Mouse (Mus musculus) kidney, adult 9 months (tissue): ENCODE data around the gene Dnmbp.

Experiments used
- DNase-seq: peaks from one replicate; pipeline ENCODE4 v3.0.0; 2022

Dnmbp gene

DNA sequence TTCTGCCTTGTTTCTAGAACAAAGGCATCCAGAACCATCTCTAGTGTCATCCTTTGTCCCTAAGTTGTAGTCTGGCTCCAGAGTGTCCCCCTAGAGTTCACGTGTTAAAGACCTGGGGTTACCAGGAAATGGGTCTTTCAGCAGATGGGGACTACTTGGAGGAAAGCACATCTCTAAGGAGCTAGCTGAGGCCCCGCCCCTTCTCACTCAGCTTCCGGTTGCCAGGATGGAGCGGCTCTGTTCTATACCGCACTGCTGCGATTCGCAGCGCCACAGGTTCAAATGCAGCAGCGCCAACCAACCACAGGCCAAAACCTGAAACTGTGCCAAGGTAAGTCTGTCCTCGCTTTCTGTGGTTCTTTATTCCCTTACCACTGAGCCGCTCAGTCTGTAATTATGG lies 65.6 kb downstream of the Dnmbp start:
- DNase-seq: no peak

- DNase-seq: no peak
These were observed 69.6 kb downstream of the Dnmbp start for GRCm38 (mm10) chr19:43870418-43870817.

DNA sequence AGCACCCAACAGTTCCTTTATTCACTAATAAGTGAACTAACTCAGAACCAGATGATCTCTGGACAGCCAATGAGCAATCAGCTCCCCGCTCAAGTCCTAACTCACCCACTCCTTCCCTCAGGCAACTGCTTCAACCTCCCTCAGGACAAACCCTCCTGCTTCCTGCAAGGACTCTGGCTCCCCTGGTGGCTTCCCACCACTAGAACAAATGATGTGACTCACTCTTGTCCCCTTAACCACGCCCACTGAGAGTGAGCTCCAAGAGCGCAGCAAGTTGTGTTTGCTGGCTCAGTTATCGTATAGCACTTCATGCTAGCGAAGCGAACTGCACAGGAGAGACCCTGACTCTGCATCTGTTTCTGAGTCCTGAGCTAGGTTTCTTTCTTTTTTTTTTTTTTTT lies 82.6 kb downstream of the Dnmbp start:
- DNase-seq: no peak

DNA sequence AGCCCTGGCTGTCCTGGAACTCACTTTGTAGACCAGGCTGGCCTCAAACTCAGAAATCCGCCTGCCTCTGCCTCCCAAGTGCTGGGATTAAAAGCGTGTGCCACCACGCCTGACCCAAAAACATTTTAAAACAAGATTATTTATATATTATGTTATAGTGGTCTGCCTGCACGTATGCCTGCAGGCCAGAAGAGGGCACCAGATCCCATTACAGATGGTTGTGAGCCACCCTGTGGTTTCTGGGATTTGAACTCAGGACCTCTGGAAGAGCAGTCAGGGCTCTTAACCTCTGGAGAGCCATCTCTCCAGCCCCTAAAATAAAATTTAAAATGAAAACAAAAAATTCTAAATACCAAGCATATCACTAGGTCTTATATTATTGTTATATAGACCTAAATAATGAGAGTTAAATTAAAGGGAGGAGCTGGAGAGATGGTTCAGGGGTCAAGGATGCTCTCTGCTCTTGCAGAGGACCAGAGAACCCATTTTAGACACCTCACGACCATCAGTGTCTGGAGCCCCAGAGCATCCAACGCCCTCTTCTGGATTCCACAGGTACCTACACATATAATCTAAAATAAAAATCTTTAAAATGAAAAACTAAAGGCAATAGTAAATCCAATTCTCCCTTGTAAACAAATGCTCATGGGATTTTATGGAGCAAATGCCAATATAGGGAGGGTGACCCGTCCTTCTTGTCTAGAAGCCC lies 87.0 kb downstream of the Dnmbp start:
- no peak for DNase-seq

- DNase-seq: peak; percentile 45
These were observed 87.9 kb downstream of the Dnmbp start for GRCm38 (mm10) chr19:43851996-43852630.

GRCm38 (mm10) chr19:43850026-43850425 lies 90.0 kb downstream of the Dnmbp start:
- no peak for DNase-seq

DNA sequence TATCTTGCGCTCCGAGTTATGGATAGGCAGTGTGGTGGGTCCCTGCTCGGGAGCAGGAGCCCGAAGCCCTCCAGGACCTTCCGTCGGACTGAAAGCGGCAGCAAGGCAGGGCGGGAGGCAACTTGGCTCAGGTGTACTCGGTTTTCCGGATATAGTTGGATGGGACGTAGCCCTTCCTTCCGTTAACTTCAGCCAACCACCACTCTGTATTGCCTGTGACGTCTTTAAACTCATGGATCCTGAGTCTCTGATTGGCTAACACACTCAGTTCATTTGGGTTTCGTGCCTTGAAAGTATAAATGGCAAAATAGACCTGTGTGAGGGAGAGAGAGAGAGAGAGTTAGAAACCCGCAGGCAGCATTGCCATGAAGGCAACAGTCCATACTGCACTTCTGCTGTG lies 92.0 kb downstream of the Dnmbp start:
- DNase-seq: no peak

DNA sequence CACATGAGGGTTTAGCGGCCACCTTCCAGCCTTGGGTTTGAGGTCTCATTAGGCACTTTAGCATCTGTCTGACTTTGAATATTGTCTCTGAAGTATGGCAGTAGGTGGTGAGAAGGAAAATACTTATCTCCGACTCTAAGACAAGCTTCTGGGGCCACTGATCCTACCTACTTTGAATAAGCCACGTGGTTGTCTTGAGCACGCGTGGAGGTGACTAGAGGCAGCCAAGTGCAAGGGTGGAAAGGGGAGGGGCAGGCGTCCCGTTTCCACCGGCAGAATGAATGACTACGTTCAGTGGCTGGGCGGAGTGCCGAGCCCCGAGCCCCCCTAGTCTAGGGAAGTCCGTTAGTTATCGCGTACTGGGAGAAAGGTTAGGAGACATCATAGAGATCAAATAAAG lies 92.9 kb downstream of the Dnmbp start:
- DNase-seq: no peak

- no peak for DNase-seq
These were observed 94.6 kb downstream of the Dnmbp start for GRCm38 (mm10) chr19:43845331-43845908.

DNA sequence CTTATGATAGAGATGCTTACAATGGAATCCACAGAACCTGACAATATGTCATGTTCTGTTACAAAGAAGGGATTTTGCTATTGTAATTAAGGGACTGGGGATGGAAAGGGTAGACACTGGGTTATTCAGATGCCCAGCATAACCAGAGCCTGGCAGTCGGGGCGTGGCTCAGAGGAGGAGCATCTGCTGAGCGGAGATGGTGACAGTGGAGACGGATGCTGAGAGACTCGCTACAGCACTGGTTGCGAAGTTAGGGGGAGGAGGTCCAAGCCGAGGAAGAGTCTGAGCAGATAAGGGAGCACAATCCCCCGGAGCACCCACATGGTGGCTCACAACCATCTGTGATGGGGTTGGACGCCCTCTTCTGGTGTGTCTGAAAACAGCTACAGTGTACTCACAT lies 96.8 kb downstream of the Dnmbp start:
- no peak for DNase-seq

- DNase-seq: peak; percentile 73
These were observed 107.4 kb downstream of the Dnmbp start for GRCm38 (mm10) chr19:43832425-43833069.

DNA sequence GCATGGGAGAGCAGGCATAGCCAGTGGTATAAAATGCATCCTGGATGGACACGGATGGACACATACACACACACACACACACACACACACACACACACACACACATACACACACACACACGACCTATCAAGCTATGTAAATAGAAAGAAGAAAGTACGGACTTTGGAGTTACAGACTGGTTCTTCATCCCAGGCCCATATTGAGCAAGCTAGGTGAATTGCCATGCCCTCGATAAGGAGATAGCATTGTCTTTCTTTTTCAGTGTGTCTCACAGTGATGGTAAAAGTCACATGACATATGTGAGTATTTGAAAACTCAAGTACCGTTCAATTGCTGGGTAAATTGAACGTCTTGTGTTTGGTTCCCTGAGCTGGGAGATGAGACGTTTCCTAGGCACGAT lies 113.1 kb downstream of the Dnmbp start:
- DNase-seq: no peak

- no peak for DNase-seq
These were observed 124.2 kb downstream of the Dnmbp start for GRCm38 (mm10) chr19:43815661-43816414.

GRCm38 (mm10) chr19:43813315-43813714 lies 126.7 kb downstream of the Dnmbp start:
- peak; percentile 72 for DNase-seq

- DNase-seq: no peak
These were observed 128.6 kb downstream of the Dnmbp start for GRCm38 (mm10) chr19:43811419-43811818.

- DNase-seq: no peak
These were observed 130.7 kb downstream of the Dnmbp start for GRCm38 (mm10) chr19:43809331-43809730.

DNA sequence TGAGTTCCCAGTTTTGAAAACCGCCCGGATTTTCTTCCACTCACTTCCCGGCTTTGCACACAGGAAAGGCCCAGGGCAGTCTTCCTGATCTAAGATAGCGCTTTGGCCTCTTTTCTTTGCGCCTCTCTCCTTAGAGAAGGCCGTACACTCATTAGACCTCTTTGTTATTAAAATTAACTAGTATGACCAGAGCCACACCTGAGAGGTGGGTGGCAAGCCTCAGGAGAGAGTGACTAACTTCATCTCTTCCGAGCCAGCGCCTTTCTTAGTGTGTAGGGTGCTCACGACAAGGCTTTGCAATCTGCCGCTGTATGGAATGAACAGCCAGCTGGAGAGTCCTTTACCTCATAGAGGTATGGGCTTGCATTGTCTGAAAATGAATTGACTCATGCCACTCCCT lies 136.1 kb downstream of the Dnmbp start:
- DNase-seq: no peak

DNA sequence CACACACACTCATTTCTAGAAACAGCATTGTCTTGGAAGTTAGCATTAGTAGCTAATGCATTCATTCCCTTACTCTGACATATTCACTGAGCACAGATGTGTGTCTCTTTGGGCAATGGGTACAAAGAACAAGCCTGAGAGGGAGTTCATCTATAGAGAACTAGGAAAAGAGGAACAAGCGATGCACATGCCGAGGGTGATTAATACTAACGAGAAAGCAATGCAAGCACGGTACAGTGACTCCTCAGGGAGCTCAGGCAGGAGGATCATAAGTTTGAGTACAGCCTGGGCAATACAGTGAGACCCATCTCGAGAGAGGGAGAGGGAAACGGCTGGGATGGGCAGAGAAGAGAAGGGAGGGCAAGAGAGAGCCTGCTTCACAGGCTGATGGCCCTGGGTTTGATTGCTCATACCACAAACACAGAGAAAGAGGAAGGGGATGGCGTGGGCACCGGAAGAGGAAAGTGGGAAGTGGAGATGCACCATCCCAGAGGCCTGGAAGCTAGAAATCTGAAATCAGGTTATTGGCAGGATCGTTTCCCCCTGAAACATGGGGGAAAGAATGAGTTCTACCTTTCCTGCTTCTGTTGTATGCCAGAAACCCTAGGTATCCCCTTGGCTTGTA lies 138.5 kb downstream of the Dnmbp start:
- DNase-seq: no peak

DNA sequence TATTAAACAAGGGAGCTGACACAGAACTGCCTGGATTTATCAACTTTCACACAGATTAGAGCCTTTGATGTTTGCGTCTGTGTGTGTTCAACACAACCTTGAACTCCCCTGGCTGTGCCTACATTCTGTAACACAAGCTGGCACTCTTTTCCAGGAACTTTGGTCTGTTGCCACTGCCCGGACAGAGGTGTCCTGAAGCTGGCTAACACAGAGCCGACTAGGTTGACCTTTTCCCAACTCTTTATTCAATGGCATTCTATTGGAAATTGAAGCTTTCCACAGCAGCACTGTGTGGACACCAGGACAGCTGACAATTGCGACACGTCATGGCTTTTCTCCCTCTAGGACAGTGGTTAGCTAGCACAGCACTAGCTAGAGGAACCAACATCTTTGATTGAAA lies 142.8 kb downstream of the Dnmbp start:
- no peak for DNase-seq
